Comparison of ENCODE assay signal across 9 mouse cellular contexts in the genomic region with DNA sequence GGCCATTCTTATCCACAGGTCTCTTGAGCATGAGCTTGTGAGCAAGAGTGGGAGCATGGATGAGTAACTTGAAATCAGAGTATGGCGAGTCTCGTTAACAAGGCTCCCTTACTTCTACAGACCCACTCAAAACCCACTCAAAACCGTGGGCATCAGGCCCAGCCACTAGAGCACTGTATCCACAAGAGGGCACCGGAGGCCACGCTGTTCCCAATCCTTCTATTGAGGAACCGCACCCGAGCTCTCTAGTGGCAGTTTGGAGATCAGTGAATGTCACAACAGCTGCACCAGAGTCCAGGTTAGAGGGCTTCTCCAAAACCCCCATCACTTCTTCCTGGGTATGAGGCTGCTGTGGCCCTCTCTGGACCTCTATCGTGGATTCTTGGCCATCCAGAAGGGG. TPM values are rescaled to one million over a fixed set of nuclear protein-coding genes. Genes with fewer than 3 reads are reported as not detected.
A peak's percentile ranks its signal among the peaks of the same experiment; 100 is the strongest.
DNase-seq lines count a peak whose midpoint lies in the region; ATAC-seq and TF ChIP-seq lines count a peak whose summit lies in the region.
"Had no signal": no experiment of that assay in that cellular context is flagged by ENCODE, and none has a peak within 500 bp of the region (broad histone marks: within the 10 kb centered on the region; RNA-seq: fewer than 3 reads in every experiment).

No protein-coding gene starts in this region.

- TF ChIP-seq EP300 in heart, postnatal 0 days (IDR thresholded peaks at IDR 0.05; ENCODE audit: low read depth): no peak

- H3K9me3 ChIP-seq in ES-E14 (ENCODE audit: control insufficient read depth, insufficient read depth, low read depth, low read length): no peaks in the 10 kb centered on the region
- no peaks in the 10 kb centered on the region for H3K9me3 ChIP-seq in heart, postnatal 0 days (replicated peaks; ENCODE audit: control insufficient read depth, low read length)
- H3K9me3 ChIP-seq: heart, embryonic 13.5 days had no signal

- DNase-seq in adrenal gland, adult (ENCODE audit: inconsistent age in 2 of 2, low spot score in 1 of 2): peak; percentile 47 to 75
- DNase-seq in adrenal gland, adult 8-10 months: no peak
- DNase-seq in ES-E14 (ENCODE audit: low read depth, low spot score): no peak
- DNase-seq in heart, postnatal 0 days (ENCODE audit: low spot score): peak; percentile 50
- peak; percentile 16 for DNase-seq in layer of hippocampus, adult 9-11 months
- DNase-seq in testis, postnatal 10 days (ENCODE audit: low spot score): peak; percentile 73

- peak; percentile 84 for TF ChIP-seq CTCF in cortical plate, adult 2 months (IDR thresholded peaks at IDR 0.05; ENCODE audit: extremely low read depth, insufficient read depth, low read length)
- TF ChIP-seq CTCF in heart, postnatal 0 days (IDR thresholded peaks at IDR 0.05; ENCODE audit: low read depth): peak; percentile 67

- H3K27me3 ChIP-seq in heart, postnatal 0 days (ENCODE audit: control insufficient read depth, insufficient read depth, low read length): peaks cover 74% of the 10 kb centered on the region

- in situ Hi-C loops in ES-E14 (cut with MboI; ENCODE audit: low sequenced_read_pairs in 2 of 2, unreplicated experiment in 2 of 2): loop anchor here in 1 of 2 experiments (25.0 kb wide), 1 partner anchor 167 kb away; no protein-coding TSS in a partner anchor

- peak; percentile 35; the same call in 1 of the 2 replicates for ATAC-seq in heart, postnatal 0 days (ENCODE audit: insufficient read depth, low read depth)
- peak; percentile 69 for ATAC-seq in megakaryocyte progenitor cell, adult 5-6 weeks (replicated peaks; ENCODE audit: poor library complexity)

- H3K9ac ChIP-seq in ES-E14 (ENCODE audit: insufficient read depth, low read depth, low read length, poor library complexity, severe bottlenecking): no peak overlapping the region
- no peak overlapping the region for H3K9ac ChIP-seq in heart, postnatal 0 days (replicated peaks; ENCODE audit: low read depth, low read length)
- H3K9ac ChIP-seq: heart, embryonic 13.5 days had no signal

- no peak for TF ChIP-seq POLR2A in cortical plate, adult 2 months (IDR thresholded peaks at IDR 0.05; ENCODE audit: extremely low read depth, insufficient read depth, low read length)

- no peaks in the 10 kb centered on the region for H3K36me3 ChIP-seq in ES-E14 (ENCODE audit: control insufficient read depth, insufficient read depth, low read length, poor library complexity, severe bottlenecking)
- H3K36me3 ChIP-seq in heart, postnatal 0 days (replicated peaks; ENCODE audit: control insufficient read depth, insufficient read depth, low read length): no peaks in the 10 kb centered on the region
- H3K36me3 ChIP-seq: heart, embryonic 13.5 days had no signal

- peaks cover 0 to 3% of the 10 kb centered on the region in 2 experiments; a peak in 1 of 4 replicates for H3K4me1 ChIP-seq in ES-E14 (ENCODE audit: control insufficient read depth in 2 of 2, insufficient read depth in 2 of 2, low read length in 2 of 2, poor library complexity in 1 of 2)
- no peaks in the 10 kb centered on the region for H3K4me1 ChIP-seq in cortical plate, adult 2 months (ENCODE audit: control insufficient read depth, insufficient read depth, low read length)
- no peaks in the 10 kb centered on the region for H3K4me1 ChIP-seq in heart, postnatal 0 days (ENCODE audit: control insufficient read depth, insufficient read depth)

- no peak overlapping the region for H3K4me2 ChIP-seq in heart, postnatal 0 days (ENCODE audit: low read depth, low read length)

- H3K27ac ChIP-seq in ES-E14 (ENCODE audit: insufficient read depth, low read depth, low read length, poor library complexity, severe bottlenecking): no peak overlapping the region
- H3K27ac ChIP-seq in cortical plate, adult 2 months (ENCODE audit: insufficient read depth, low read length): no peak overlapping the region
- no peak overlapping the region for H3K27ac ChIP-seq in heart, postnatal 0 days (ENCODE audit: low read depth)
- H3K27ac ChIP-seq: heart, embryonic 13.5 days had no signal

- WGBS in heart, postnatal 0 days: 35% methylated on average over 8 of the region's 8 CpGs

- no peak overlapping the region for H3K4me3 ChIP-seq in ES-E14 (ENCODE audit: insufficient read depth in 1 of 2, low read depth in 1 of 2, low read length in 2 of 2, poor library complexity in 1 of 2, severe bottlenecking in 1 of 2)
- no peak overlapping the region for H3K4me3 ChIP-seq in cortical plate, adult 2 months (ENCODE audit: insufficient read depth, low read length)
- no peak overlapping the region for H3K4me3 ChIP-seq in heart, postnatal 0 days (ENCODE audit: low read depth, low read length)
- H3K4me3 ChIP-seq: heart, embryonic 13.5 days had no signal

TF ChIP-seq in ES-E14, 5 proteins besides CTCF, POLR2A, EP300 and RAD21:
- no peak for TF ChIP-seq MAFK (IDR thresholded peaks at IDR 0.05; ENCODE audit: insufficient read depth, low read depth, low read length)
- TF ChIP-seq ZC3H11A (IDR thresholded peaks at IDR 0.05; ENCODE audit: borderline replicate concordance, low read depth, low read length): peak; percentile 42; the same call in 1 of the 2 replicates

RNA-seq across cellular contexts. Expression of gene Ret, which starts 2.4 kb away (rescaled TPM):
- 1 to 10 TPM; 1.9 to 5.3 (median 3.4) TPM for total RNA-seq in adrenal gland, adult 8-10 months (2022)
- total RNA-seq in ES-E14 (2012; rRNA removed): 1.4 and 2.2 TPM in 2 replicates
- 1.8 and 2.0 TPM in 2 replicates for polyA plus RNA-seq in cortical plate, adult 2 months (2012; rRNA removed)
- total RNA-seq in heart, postnatal 0 days (2014; rRNA removed; ENCODE audit: low replicate concordance): 0.23 and 3.6 TPM in 2 replicates
- 0.34 and 0.38 TPM in 2 replicates for polyA plus RNA-seq in heart, postnatal 0 days (2015; fragmentation: Nextera tagmentation; extraction: Ambion mirVana)
- total RNA-seq in megakaryocyte progenitor cell, adult 5-6 weeks (2015): not detected in 2 replicates
- total RNA-seq in megakaryocyte progenitor cell, adult 5-6 weeks (2017): 0.04 TPM in 1 of 2 replicates, not detected in the other

RNA-seq across cellular contexts. Expression of gene Csgalnact2, which starts 56.2 kb away (rescaled TPM):
- 10 to 100 TPM; 18.8 to 26.8 (median 23.1) TPM for total RNA-seq in adrenal gland, adult 8-10 months (2022)
- 6.4 and 9.1 TPM in 2 replicates for total RNA-seq in ES-E14 (2012; rRNA removed)
- polyA plus RNA-seq in cortical plate, adult 2 months (2012; rRNA removed): 8.9 and 9.1 TPM in 2 replicates
- total RNA-seq in heart, postnatal 0 days (2014; rRNA removed; ENCODE audit: low replicate concordance): 13.0 and 15.8 TPM in 2 replicates
- polyA plus RNA-seq in heart, postnatal 0 days (2015; fragmentation: Nextera tagmentation; extraction: Ambion mirVana): 10.3 and 11.6 TPM in 2 replicates
- 173 and 181 TPM in 2 replicates for total RNA-seq in megakaryocyte progenitor cell, adult 5-6 weeks (2015)
- 226 and 242 TPM in 2 replicates for total RNA-seq in megakaryocyte progenitor cell, adult 5-6 weeks (2017)

Comparison
In these comparisons a context has a peak if more than half of its experiments do, and no peak if none do; other contexts are left out.
1. DNase-seq: peak in adrenal gland, adult (2 of 2), heart, postnatal 0 days (single experiment), layer of hippocampus, adult 9-11 months (single experiment) and testis, postnatal 10 days (single experiment); none in adrenal gland, adult 8-10 months (single experiment) and ES-E14 (single experiment).
2. RNA of gene Csgalnact2, which starts 56.2 kb away (total RNA-seq): 173 to 242 TPM in megakaryocyte progenitor cell, adult 5-6 weeks; 18.8 to 26.8 TPM in adrenal gland, adult 8-10 months, 13.0 to 15.8 TPM in heart, postnatal 0 days and 6.4 to 9.1 TPM in ES-E14; every median in the first group is over 4 times any median in the second.